Mouse (Mus musculus): Measurements from ENCODE around the gene Acat2. TPM values are rescaled to one million over a fixed set of nuclear protein-coding genes. Genes with fewer than 3 reads are reported as not detected.
"Not testable (repeated sequence)": the region's sequence is repeated elsewhere in the genome, so short reads cannot be mapped to it uniquely, and the experiment has no call there.

Acat2 gene
- polyA plus RNA-seq, 1 experiment from 2014 or later, result 53.6 TPM

DNA sequence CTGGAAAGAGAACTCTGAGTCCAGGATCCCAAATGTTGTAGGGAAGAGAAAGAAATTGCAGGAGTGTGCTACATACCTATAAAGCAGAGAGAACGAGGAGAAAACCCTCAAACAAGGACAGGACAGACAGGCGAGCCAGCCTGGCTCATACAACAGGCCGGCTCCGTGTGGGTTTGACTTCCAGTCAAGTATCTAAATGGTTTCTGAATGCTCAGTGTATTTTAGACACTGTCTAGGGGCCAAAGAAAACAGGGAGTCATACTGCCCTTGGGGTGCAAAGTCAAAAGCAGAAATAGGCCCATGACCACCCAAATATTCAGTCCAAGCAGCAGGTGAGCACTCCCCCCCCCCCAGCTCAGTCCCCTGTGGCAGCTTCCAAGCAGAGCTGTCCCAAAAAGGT is 54.7 kb downstream of the Acat2 start:
- WGBS, result 82% methylated on average over 4 of the region's 4 CpGs
- H3K36me3 ChIP-seq, result peaks cover 40% of the 10 kb centered on the region
- no peak for ATAC-seq (ENCODE audit: insufficient number of reproducible peaks, low FRiP score)

GRCm38 (mm10) chr17:12904349-12904748 is 56.2 kb downstream of the Acat2 start:
- no peak overlapping the region for H3K4me2 ChIP-seq
- H3K4me3 ChIP-seq, result no peak overlapping the region
- H3K9me3 ChIP-seq (replicated peaks), result no peaks in the 10 kb centered on the region
- H3K9ac ChIP-seq, result no peak overlapping the region
- H3K27me3 ChIP-seq (replicated peaks), result no peaks in the 10 kb centered on the region
- peaks cover 42% of the 10 kb centered on the region for H3K36me3 ChIP-seq
- no peaks in the 10 kb centered on the region for H3K4me1 ChIP-seq (replicated peaks)
- 77% methylated on average over 1 of the region's 1 CpGs for WGBS
- H3K27ac ChIP-seq (ENCODE audit: poor library complexity, severe bottlenecking), result no peak overlapping the region
- no peak for ATAC-seq (ENCODE audit: insufficient number of reproducible peaks, low FRiP score)

More for the DNA sequence above, 54.7 kb downstream of the Acat2 start:
- H3K4me2 ChIP-seq, result no peak overlapping the region
- H3K27ac ChIP-seq (ENCODE audit: poor library complexity, severe bottlenecking), result no peak overlapping the region
- H3K9ac ChIP-seq, result no peak overlapping the region
- H3K9me3 ChIP-seq (replicated peaks), result no peaks in the 10 kb centered on the region
- no peak overlapping the region for H3K4me3 ChIP-seq
- no peaks in the 10 kb centered on the region for H3K27me3 ChIP-seq (replicated peaks)
- no peaks in the 10 kb centered on the region for H3K4me1 ChIP-seq (replicated peaks)

GRCm38 (mm10) chr17:12903372-12904333 is 56.9 kb downstream of the Acat2 start:
- no peak overlapping the region for H3K4me3 ChIP-seq
- no peak overlapping the region for H3K4me2 ChIP-seq
- no peaks in the 10 kb centered on the region for H3K9me3 ChIP-seq (replicated peaks)
- WGBS, result 70% methylated on average over 11 of the region's 12 CpGs
- no peaks in the 10 kb centered on the region for H3K4me1 ChIP-seq (replicated peaks)
- no peak overlapping the region for H3K9ac ChIP-seq
- H3K36me3 ChIP-seq, result peaks cover 46% of the 10 kb centered on the region
- H3K27me3 ChIP-seq (replicated peaks), result no peaks in the 10 kb centered on the region
- no peak for ATAC-seq (ENCODE audit: insufficient number of reproducible peaks, low FRiP score)
- H3K27ac ChIP-seq (ENCODE audit: poor library complexity, severe bottlenecking), result no peak overlapping the region

DNA sequence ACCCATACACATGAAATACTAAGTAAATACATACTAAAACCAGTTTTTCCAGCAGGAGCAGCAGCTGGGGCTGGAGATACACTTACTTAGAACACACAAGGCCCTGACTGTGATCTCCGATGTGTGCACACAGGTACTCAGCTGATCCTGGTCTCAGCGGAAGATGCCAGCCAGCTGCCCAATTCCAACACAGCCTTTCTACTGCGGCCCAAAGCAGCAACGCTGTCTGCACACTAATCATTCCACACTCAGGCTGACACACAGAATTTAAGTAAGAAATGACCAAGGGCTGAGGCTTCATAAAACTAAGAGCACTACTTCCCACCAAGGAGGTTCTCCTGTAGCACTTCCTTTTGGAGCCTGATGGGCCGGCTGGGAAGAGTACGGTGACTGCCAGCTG is 58.3 kb downstream of the Acat2 start:
- Histone ChIP-seq H3K36me3 (peaks cover 49% of the 10 kb centered on the region), H3K4me3 (no peak overlapping the region), H3K4me1 (replicated peaks) (no peaks in the 10 kb centered on the region), H3K4me2 (no peak overlapping the region), H3K9me3 (replicated peaks) (no peaks in the 10 kb centered on the region), H3K27ac (ENCODE audit: poor library complexity, severe bottlenecking) (no peak overlapping the region), H3K9ac (no peak overlapping the region), H3K27me3 (replicated peaks) (no peaks in the 10 kb centered on the region)
- ATAC-seq (ENCODE audit: insufficient number of reproducible peaks, low FRiP score), result no peak
- WGBS, result 94% methylated on average over 6 of the region's 6 CpGs

DNA sequence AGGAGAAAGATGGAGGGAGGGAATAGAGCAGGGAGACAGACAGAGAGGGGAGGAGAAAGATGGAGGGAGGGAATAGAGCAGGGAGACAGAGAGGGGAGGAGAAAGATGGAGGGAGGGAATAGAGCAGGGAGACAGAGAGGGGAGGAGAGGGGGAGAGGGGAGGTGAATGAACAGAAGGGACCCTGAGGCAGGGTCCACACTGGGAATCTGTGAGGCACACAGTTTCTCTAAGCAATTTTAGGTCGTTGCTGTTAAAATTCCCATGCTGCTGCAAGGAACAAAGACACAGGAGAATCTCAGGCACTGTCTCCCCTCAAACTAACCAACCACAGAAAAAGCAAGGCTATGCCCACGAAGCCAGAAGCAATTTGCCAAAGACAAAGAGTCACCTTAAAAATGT is 61.9 kb downstream of the Acat2 start:
- H3K27me3 ChIP-seq (replicated peaks); H3K4me3 ChIP-seq; H3K9ac ChIP-seq; H3K9me3 ChIP-seq (replicated peaks); H3K27ac ChIP-seq (ENCODE audit: poor library complexity, severe bottlenecking); ATAC-seq (ENCODE audit: insufficient number of reproducible peaks, low FRiP score); H3K4me2 ChIP-seq; H3K4me1 ChIP-seq (replicated peaks): not testable (repeated sequence)
- H3K36me3 ChIP-seq, result peaks cover 59% of the 10 kb centered on the region
- WGBS, result 42% methylated on average over 2 of the region's 2 CpGs

GRCm38 (mm10) chr17:12897674-12898073 is 62.9 kb downstream of the Acat2 start:
- Histone ChIP-seq H3K9me3 (replicated peaks) (no peaks in the 10 kb centered on the region), H3K36me3 (peaks cover 53% of the 10 kb centered on the region), H3K27ac (ENCODE audit: poor library complexity, severe bottlenecking) (no peak overlapping the region), H3K4me3 (no peak overlapping the region), H3K27me3 (replicated peaks) (no peaks in the 10 kb centered on the region), H3K9ac (no peak overlapping the region), H3K4me2 (no peak overlapping the region), H3K4me1 (replicated peaks) (no peaks in the 10 kb centered on the region)
- no peak for ATAC-seq (ENCODE audit: insufficient number of reproducible peaks, low FRiP score)
- WGBS, result 87% methylated on average over 5 of the region's 5 CpGs

Other genes starting within 250 kb of the Acat2 start
- gene Igf2r, start 191.1 kb downstream of the Acat2 start, polyA plus RNA-seq (2016; fragmentation: Nextera tagmentation; extraction: Ambion mirVana), result 293 and 312 TPM in 2 replicates
- gene Mas1, start 92.6 kb downstream of the Acat2 start, polyA plus RNA-seq (2016; fragmentation: Nextera tagmentation; extraction: Ambion mirVana), result 0.39 and 1.1 TPM in 2 replicates
- not detected in 2 replicates for gene Mrgprh, start 84.7 kb downstream of the Acat2 start, polyA plus RNA-seq (2016; fragmentation: Nextera tagmentation; extraction: Ambion mirVana)
- gene Pnldc1, start 50.5 kb downstream of the Acat2 start, polyA plus RNA-seq (2016; fragmentation: Nextera tagmentation; extraction: Ambion mirVana), result 0.51 and 1.1 TPM in 2 replicates
- 410 and 430 TPM in 2 replicates for gene Tcp1, start 45.0 kb downstream of the Acat2 start, polyA plus RNA-seq (2016; fragmentation: Nextera tagmentation; extraction: Ambion mirVana)
- 181 and 187 TPM in 2 replicates for gene Mrpl18, start 44.4 kb downstream of the Acat2 start, polyA plus RNA-seq (2016; fragmentation: Nextera tagmentation; extraction: Ambion mirVana)
- 0.57 and 0.61 TPM in 2 replicates for gene Acat3, start 20.1 kb downstream of the Acat2 start, polyA plus RNA-seq (2016; fragmentation: Nextera tagmentation; extraction: Ambion mirVana)
- gene Wtap, start 33.4 kb upstream of the Acat2 start, polyA plus RNA-seq (2016; fragmentation: Nextera tagmentation; extraction: Ambion mirVana), result 71.4 and 74.4 TPM in 2 replicates
- gene Sod2, start 46.1 kb upstream of the Acat2 start, polyA plus RNA-seq (2016; fragmentation: Nextera tagmentation; extraction: Ambion mirVana), result 319 and 325 TPM in 2 replicates
- gene Gpr31b, start 91.5 kb upstream of the Acat2 start, polyA plus RNA-seq (2016; fragmentation: Nextera tagmentation; extraction: Ambion mirVana), result 0.14 TPM in 1 of 2 replicates, not detected in the other
- 0.15 TPM in 1 of 2 replicates, not detected in the other for gene Tcp10b, start 100.4 kb upstream of the Acat2 start, polyA plus RNA-seq (2016; fragmentation: Nextera tagmentation; extraction: Ambion mirVana)
- not detected in 2 replicates for gene Unc93a, start 171.1 kb upstream of the Acat2 start, polyA plus RNA-seq (2016; fragmentation: Nextera tagmentation; extraction: Ambion mirVana)